Mouse (Mus musculus) neural tube, embryonic 14.5 days (tissue): ENCODE results near the gene Mien1. TPM values are rescaled to one million over a fixed set of nuclear protein-coding genes. Genes with fewer than 3 reads are reported as not detected.

ENCODE experiments used
- ATAC-seq: fragments of 200-750 bp; cut with Nextera tagmentation; 2 replicates; pipeline ENCODE4 v1.8.0; 2017; ENCODE audit warnings: low read depth, mild to moderate bottlenecking, moderate TSS enrichment, moderate library complexity
- H3K27ac ChIP-seq: fragments of 300-500 bp; sonication (generic); 2 replicates; pipeline ENCODE4 v1.5.1; 2014; ENCODE audit warnings: low read depth, mild to moderate bottlenecking, control low read depth, low read length, moderate library complexity, mixed read lengths
- H3K27me3 ChIP-seq: fragments of 300-500 bp; sonication (generic); 2 replicates; pipeline ENCODE4 v1.6.1; 2014; ENCODE audit warnings: low read length; ENCODE audit not compliant: control insufficient read depth, insufficient read depth
- H3K36me3 ChIP-seq: fragments of 300-500 bp; sonication (generic); 2 replicates; pipeline ENCODE4 v1.6.1; 2014; ENCODE audit warnings: low read length, mixed read lengths; ENCODE audit not compliant: control insufficient read depth, insufficient read depth
- H3K4me1 ChIP-seq: fragments of 300-500 bp; sonication (generic); 2 replicates; pipeline ENCODE4 v1.6.1; 2014; ENCODE audit warnings: low read length; ENCODE audit not compliant: control insufficient read depth, insufficient read depth
- H3K4me2 ChIP-seq: fragments of 300-500 bp; sonication (generic); 2 replicates; pipeline ENCODE4 v1.6.1; 2014; ENCODE audit warnings: mild to moderate bottlenecking, low read depth, low read length, control low read depth
- H3K4me3 ChIP-seq: fragments of 300-500 bp; sonication (generic); 2 replicates; pipeline ENCODE4 v1.5.1; 2014; ENCODE audit warnings: low read depth, low read length, control low read depth, mixed read lengths
- H3K9ac ChIP-seq: fragments of 300-500 bp; sonication (generic); replicated peaks from 2 replicates; pipeline ENCODE4 v1.6.1; 2014; ENCODE audit warnings: low read depth, mild to moderate bottlenecking, control low read depth, low read length, mixed read lengths
- H3K9me3 ChIP-seq: fragments of 300-500 bp; sonication (generic); 2 replicates; pipeline ENCODE4 v1.6.1; 2016; ENCODE audit warnings: low read length; ENCODE audit not compliant: control insufficient read depth
- WGBS: fragments of 180-500 bp; shearing (Covaris S2); extraction: QIAGEN DNeasy Blood & Tissue Kit; methylation state at CpG from one replicate; pipeline ENCODE4 v1.1.7; 2014; 5-methylcytosine and 5-hydroxymethylcytosine counted together
- polyA plus RNA-seq: library from polyadenylated mRNA; unstranded; fragments of >200 nt; fragmentation: Nextera tagmentation; extraction: Ambion mirVana; gene quantifications from 2 replicates; pipeline ENCODE4 v1.2.1, GENCODE M21; 2014

Gene Mien1
- polyA plus RNA-seq, 1 experiment from 2014 or later = 247 TPM

- Histone ChIP-seq H3K9ac (no peak overlapping the region), H3K9me3 (no peaks in the 10 kb centered on the region), H3K4me3 (no peak overlapping the region), H3K27ac (no peak overlapping the region), H3K4me2 (no peak overlapping the region), H3K27me3 (peaks cover 7% of the 10 kb centered on the region; the same call in 1 of the 2 replicates), H3K36me3 (no peaks in the 10 kb centered on the region), H3K4me1 (no peaks in the 10 kb centered on the region)
- no peak for ATAC-seq
- 24% methylated on average over 1 of the region's 1 CpGs for WGBS
These were observed 6.4 kb upstream of the Mien1 start for GRCm38 (mm10) chr11:98445238-98445637.

- Histone ChIP-seq H3K27me3 (peaks cover 7% of the 10 kb centered on the region; the same call in 1 of the 2 replicates), H3K4me3 (no peak overlapping the region), H3K27ac (no peak overlapping the region), H3K9me3 (no peaks in the 10 kb centered on the region), H3K9ac (no peak overlapping the region), H3K4me2 (no peak overlapping the region), H3K36me3 (no peaks in the 10 kb centered on the region), H3K4me1 (no peaks in the 10 kb centered on the region)
- 97% methylated on average over 1 of the region's 1 CpGs for WGBS
- no peak for ATAC-seq
These were observed 4.9 kb upstream of the Mien1 start for GRCm38 (mm10) chr11:98443688-98444087.

- Histone ChIP-seq H3K27ac (no peak overlapping the region), H3K36me3 (no peaks in the 10 kb centered on the region), H3K9ac (no peak overlapping the region), H3K4me3 (no peak overlapping the region), H3K9me3 (no peaks in the 10 kb centered on the region), H3K27me3 (no peaks in the 10 kb centered on the region), H3K4me1 (peaks cover 4% of the 10 kb centered on the region), H3K4me2 (no peak overlapping the region)
- ATAC-seq = no peak
- WGBS = 94% methylated on average over 6 of the region's 6 CpGs
These were observed 1.4 kb downstream of the Mien1 start for GRCm38 (mm10) chr11:98437441-98437840.

- H3K27me3 ChIP-seq = no peaks in the 10 kb centered on the region
- no peaks in the 10 kb centered on the region for H3K36me3 ChIP-seq
- no peak overlapping the region for H3K27ac ChIP-seq
- H3K9ac ChIP-seq = no peak overlapping the region
- H3K9me3 ChIP-seq = no peaks in the 10 kb centered on the region
- H3K4me3 ChIP-seq = no peak overlapping the region
- WGBS = 94% methylated on average over 9 of the region's 9 CpGs
- no peak for ATAC-seq
- peaks cover 4% of the 10 kb centered on the region for H3K4me1 ChIP-seq
- no peak overlapping the region for H3K4me2 ChIP-seq
These were observed 3.1 kb downstream of the Mien1 start for GRCm38 (mm10) chr11:98435723-98436122.

GRCm38 (mm10) chr11:98431743-98432502 is 6.9 kb downstream of the Mien1 start:
- no peaks in the 10 kb centered on the region for H3K27me3 ChIP-seq
- no peak overlapping the region for H3K9ac ChIP-seq
- no peak overlapping the region for H3K4me2 ChIP-seq
- H3K4me3 ChIP-seq = no peak overlapping the region
- WGBS = 91% methylated on average over 9 of the region's 9 CpGs
- no peak for ATAC-seq
- H3K36me3 ChIP-seq = no peaks in the 10 kb centered on the region
- no peaks in the 10 kb centered on the region for H3K9me3 ChIP-seq
- no peak overlapping the region for H3K27ac ChIP-seq
- H3K4me1 ChIP-seq = no peaks in the 10 kb centered on the region

- Histone ChIP-seq H3K27ac (no peak overlapping the region), H3K4me1 (no peaks in the 10 kb centered on the region), H3K36me3 (no peaks in the 10 kb centered on the region), H3K27me3 (no peaks in the 10 kb centered on the region), H3K4me3 (no peak overlapping the region), H3K9me3 (no peaks in the 10 kb centered on the region), H3K4me2 (no peak overlapping the region), H3K9ac (no peak overlapping the region)
- WGBS = 89% methylated on average over 5 of the region's 5 CpGs
- ATAC-seq = no peak
These were observed 10.4 kb downstream of the Mien1 start for GRCm38 (mm10) chr11:98428436-98428835.

- H3K4me2 ChIP-seq = no peak overlapping the region
- whole genome bisulfite sequencing = 94% methylated on average over 7 of the region's 7 CpGs
- H3K36me3 ChIP-seq = no peaks in the 10 kb centered on the region
- no peaks in the 10 kb centered on the region for H3K4me1 ChIP-seq
- H3K9me3 ChIP-seq = no peaks in the 10 kb centered on the region
- no peak overlapping the region for H3K9ac ChIP-seq
- no peak overlapping the region for H3K4me3 ChIP-seq
- H3K27me3 ChIP-seq = no peaks in the 10 kb centered on the region
- no peak overlapping the region for H3K27ac ChIP-seq
- no peak for ATAC-seq
These were observed 12.2 kb downstream of the Mien1 start for GRCm38 (mm10) chr11:98426592-98426991.

GRCm38 (mm10) chr11:98418939-98419547 is 19.7 kb downstream of the Mien1 start:
- ATAC-seq = no peak
- Histone ChIP-seq H3K4me2 (no peak overlapping the region), H3K4me1 (peaks cover 3% of the 10 kb centered on the region), H3K9ac (no peak overlapping the region), H3K27me3 (no peaks in the 10 kb centered on the region), H3K4me3 (no peak overlapping the region), H3K27ac (no peak overlapping the region), H3K9me3 (no peaks in the 10 kb centered on the region), H3K36me3 (no peaks in the 10 kb centered on the region)
- 88% methylated on average over 10 of the region's 10 CpGs for WGBS

GRCm38 (mm10) chr11:98418273-98418672 is 20.5 kb downstream of the Mien1 start:
- WGBS = 67% methylated on average over 6 of the region's 6 CpGs
- no peak overlapping the region for H3K27ac ChIP-seq
- H3K4me2 ChIP-seq = no peak overlapping the region
- H3K4me3 ChIP-seq = no peak overlapping the region
- no peak for ATAC-seq
- no peaks in the 10 kb centered on the region for H3K9me3 ChIP-seq
- no peaks in the 10 kb centered on the region for H3K36me3 ChIP-seq
- peaks cover 4% of the 10 kb centered on the region for H3K4me1 ChIP-seq
- no peaks in the 10 kb centered on the region for H3K27me3 ChIP-seq
- no peak overlapping the region for H3K9ac ChIP-seq
